Mouse (Mus musculus) left cerebral cortex, adult 2 months (tissue): ENCODE data around the gene Hist1h3c. TPM values are rescaled to one million over a fixed set of nuclear protein-coding genes. Genes with fewer than 3 reads are reported as not detected.
"Not testable (repeated sequence)": the region's sequence is repeated elsewhere in the genome, so short reads cannot be mapped to it uniquely, and the experiment has no call there.

Source experiments
- DNase-seq, 2 experiments: peaks; one replicate each; pipeline ENCODE4 v3.0.0; 2021 to 2022; ENCODE audit warnings: low spot score in 2 of 2, mixed read lengths in 1 of 2; ENCODE audit errors: extremely low spot score in 1 of 2
- H3K27ac ChIP-seq: fragments of 200-600 bp; 2 replicates; pipeline ENCODE4 v1.8.1; 2022
- H3K4me3 ChIP-seq: fragments of 200-600 bp; 2 replicates; pipeline ENCODE4 v1.8.1; 2022
- CTCF ChIP-seq: fragments of 200-600 bp; IDR thresholded peaks from 2 replicates; pipeline ENCODE4 v1.8.1; 2022; ENCODE audit warnings: antibody characterized with exemption, mild to moderate bottlenecking, moderate library complexity
- intact Hi-C: fragments of 180-260 bp; cut with DNase I; formaldehyde crosslinking; loops from one replicate; pipeline ENCODE4 v1.15.1; 2025
- total RNA-seq, 2 experiments: library from RNA; stranded (reverse); gene quantifications; 2 replicates each; pipeline ENCODE4 v1.2.3; 2021

Hist1h3c gene
- total RNA-seq, 2 experiments from 2014 or later, result 1.0 to 1.3 TPM

GRCm38 (mm10) chr13:23710374-23711089 lies 34.9 kb downstream of the Hist1h3c start, which contains the start of gene Hfe:
Gene Hfe (minus strand): TSS chr13:23710854.
- peak in 1 of 2 experiments; percentile 31 for DNase-seq
- intact Hi-C loops, result no loop called here
- no peak for TF ChIP-seq CTCF
- peak within 1 kb of the TSS; percentile 56 for H3K4me3 ChIP-seq
- peak within 1 kb of the TSS; percentile 47; the same call in 1 of the 2 replicates for H3K27ac ChIP-seq

- TF ChIP-seq CTCF, result no peak
- Histone ChIP-seq H3K4me3 (peak overlapping the region; percentile 56), H3K27ac (peak overlapping the region; percentile 47; the same call in 1 of the 2 replicates)
- intact Hi-C loops, result no loop called here
- DNase-seq, result no peak
Measured at GRCm38 (mm10) chr13:23709714-23710373, 35.6 kb downstream of the Hist1h3c start.

GRCm38 (mm10) chr13:23708654-23709053 lies 36.7 kb downstream of the Hist1h3c start:
- Histone ChIP-seq H3K27ac (no peak overlapping the region), H3K4me3 (no peak overlapping the region)
- no peak for DNase-seq
- no peak for TF ChIP-seq CTCF
- intact Hi-C loops, result no loop called here

GRCm38 (mm10) chr13:23708041-23708440 lies 37.4 kb downstream of the Hist1h3c start:
- no peak for TF ChIP-seq CTCF
- Histone ChIP-seq H3K27ac (no peak overlapping the region), H3K4me3 (no peak overlapping the region)
- no peak for DNase-seq
- intact Hi-C loops, result no loop called here

- intact Hi-C loops, result no loop called here
- Histone ChIP-seq H3K27ac (no peak overlapping the region), H3K4me3 (no peak overlapping the region)
- DNase-seq, result no peak
- no peak for TF ChIP-seq CTCF
Measured at GRCm38 (mm10) chr13:23706771-23707170, 38.6 kb downstream of the Hist1h3c start.

- intact Hi-C loops, result no loop called here
- Histone ChIP-seq H3K4me3 (no peak overlapping the region), H3K27ac (no peak overlapping the region)
- DNase-seq, result no peak
- TF ChIP-seq CTCF, result no peak
Measured at GRCm38 (mm10) chr13:23705751-23706356, 39.5 kb downstream of the Hist1h3c start.

- intact Hi-C loops, H3K27ac ChIP-seq, DNase-seq, H3K4me3 ChIP-seq: not testable (repeated sequence)
Measured at GRCm38 (mm10) chr13:23702801-23703200, 42.6 kb downstream of the Hist1h3c start.

- intact Hi-C loops, result no loop called here
Measured at GRCm38 (mm10) chr13:23702220-23702619, 43.2 kb downstream of the Hist1h3c start.

GRCm38 (mm10) chr13:23700786-23701520 lies 44.4 kb downstream of the Hist1h3c start:
- Histone ChIP-seq H3K27ac (no peak overlapping the region), H3K4me3 (no peak overlapping the region)
- peak; percentile 65 for DNase-seq
- intact Hi-C loops, result loop anchor here (1.0 kb wide), 1 partner anchor 31 kb away; no protein-coding TSS in a partner anchor
- peak; percentile 90 for TF ChIP-seq CTCF

More at GRCm38 (mm10) chr13:23702220-23702619, 43.2 kb downstream of the Hist1h3c start:
- no peak for DNase-seq
- no peak overlapping the region for H3K27ac ChIP-seq
- H3K4me3 ChIP-seq, result no peak overlapping the region
- TF ChIP-seq CTCF, result no peak

GRCm38 (mm10) chr13:23699767-23700166 lies 45.6 kb downstream of the Hist1h3c start:
- no peak overlapping the region for H3K4me3 ChIP-seq
- no peak overlapping the region for H3K27ac ChIP-seq
- peak; percentile 34 for TF ChIP-seq CTCF
- intact Hi-C loops, result loop anchor here (5.0 to 10.0 kb wide), 5 partner anchors 77 to 1945 kb away; partner anchors contain the start of genes Hist1h1b, Hist1h1e, Hist1h2ag and Hist1h2ak
- no peak for DNase-seq

GRCm38 (mm10) chr13:23698996-23699395 lies 46.4 kb downstream of the Hist1h3c start:
- DNase-seq, result no peak
- Histone ChIP-seq H3K27ac (no peak overlapping the region), H3K4me3 (peak overlapping the region; percentile 62; the same call in 1 of the 2 replicates)
- intact Hi-C loops, result loop anchor here (1.0 to 10.0 kb wide), 6 partner anchors 14 to 1944 kb away; partner anchors contain the start of genes Hist1h1b, Hist1h1e, Hist1h2ag and Hist1h2ak
- no peak for TF ChIP-seq CTCF
